Mouse (Mus musculus): ENCODE results near the gene Tent5a. TPM values are rescaled to one million over a fixed set of nuclear protein-coding genes. Genes with fewer than 3 reads are reported as not detected.

Tent5a gene
- polyA plus RNA-seq (2014; fragmentation: Nextera tagmentation; extraction: Ambion mirVana), result 8.2 and 8.7 TPM in 2 replicates

DNA sequence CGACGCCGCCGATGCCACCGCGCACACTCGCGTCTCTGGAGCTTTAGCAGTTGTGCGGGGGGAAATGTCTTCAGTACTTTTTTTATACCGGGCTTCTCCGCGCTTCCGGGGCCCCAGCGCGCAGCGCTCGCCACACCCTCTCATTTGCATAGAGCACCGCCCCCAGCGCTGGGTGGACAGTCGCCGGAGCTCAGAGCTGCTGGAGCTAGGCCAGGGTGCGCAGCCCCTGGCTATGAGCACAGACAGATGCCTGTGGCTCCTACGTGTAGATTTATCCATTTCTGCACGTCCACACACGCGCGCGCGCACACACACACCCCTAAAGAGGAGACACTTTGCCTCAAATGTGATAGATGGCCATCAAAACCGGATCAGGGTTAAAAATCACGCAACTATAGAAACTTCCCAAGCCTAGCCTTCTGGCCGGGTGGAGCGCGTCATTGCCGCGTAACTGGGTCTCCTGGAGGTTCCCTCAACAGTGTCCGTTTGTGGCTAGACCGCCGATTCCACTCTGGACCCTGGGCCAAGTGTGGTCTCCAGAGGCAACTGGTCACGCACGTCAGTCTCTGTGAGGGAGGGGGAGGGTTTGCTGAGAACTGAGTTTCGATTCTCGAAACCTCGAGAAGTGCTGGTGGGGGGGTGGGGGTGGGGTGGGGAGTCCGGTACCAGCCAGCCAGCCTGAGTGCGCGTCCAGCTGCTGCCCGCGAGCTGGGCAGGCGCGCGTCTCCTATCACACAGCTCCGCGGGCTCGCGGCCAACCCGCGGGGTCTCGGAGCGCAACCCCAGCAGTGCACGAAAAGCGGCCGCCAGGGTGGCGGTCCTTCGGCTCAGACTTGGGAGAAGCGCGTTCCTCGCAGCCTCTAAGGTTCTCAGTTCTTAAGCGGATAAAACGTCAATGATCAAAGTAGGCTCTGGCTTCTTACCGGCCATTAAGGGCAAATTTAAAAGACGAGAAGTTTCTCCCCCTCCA is at the start of gene Tent5a:
Gene Tent5a, minus strand, starts transcription at position 107 of the 970 bp plus-strand sequence.
- Histone ChIP-seq H3K36me3 (ENCODE audit: control insufficient read depth, insufficient read depth, low read length) (no peaks in the 10 kb centered on the region), H3K4me2 (peak within 1 kb of the TSS; percentile 86), H3K27me3 (ENCODE audit: control insufficient read depth, insufficient read depth, low read length) (no peaks in the 10 kb centered on the region), H3K9ac (ENCODE audit: low read depth, low read length) (peak within 1 kb of the TSS; percentile 77), H3K9me3 (replicated peaks; ENCODE audit: control insufficient read depth, low read length) (no peaks in the 10 kb centered on the region), H3K27ac (ENCODE audit: low read depth, low read length) (peak within 1 kb of the TSS; percentile 88), H3K4me1 (ENCODE audit: control insufficient read depth, insufficient read depth, low read length) (peaks cover 7% of the 10 kb centered on the region), H3K4me3 (ENCODE audit: low read depth, low read length) (peak within 1 kb of the TSS; percentile 81)
- ATAC-seq (replicated peaks; ENCODE audit: insufficient number of reproducible peaks, low FRiP score, low TSS enrichment), result peak; percentile 88
- WGBS (ENCODE audit: insufficient replicate concordance), result under 1% methylated on average over 71 of the region's 72 CpGs

DNA sequence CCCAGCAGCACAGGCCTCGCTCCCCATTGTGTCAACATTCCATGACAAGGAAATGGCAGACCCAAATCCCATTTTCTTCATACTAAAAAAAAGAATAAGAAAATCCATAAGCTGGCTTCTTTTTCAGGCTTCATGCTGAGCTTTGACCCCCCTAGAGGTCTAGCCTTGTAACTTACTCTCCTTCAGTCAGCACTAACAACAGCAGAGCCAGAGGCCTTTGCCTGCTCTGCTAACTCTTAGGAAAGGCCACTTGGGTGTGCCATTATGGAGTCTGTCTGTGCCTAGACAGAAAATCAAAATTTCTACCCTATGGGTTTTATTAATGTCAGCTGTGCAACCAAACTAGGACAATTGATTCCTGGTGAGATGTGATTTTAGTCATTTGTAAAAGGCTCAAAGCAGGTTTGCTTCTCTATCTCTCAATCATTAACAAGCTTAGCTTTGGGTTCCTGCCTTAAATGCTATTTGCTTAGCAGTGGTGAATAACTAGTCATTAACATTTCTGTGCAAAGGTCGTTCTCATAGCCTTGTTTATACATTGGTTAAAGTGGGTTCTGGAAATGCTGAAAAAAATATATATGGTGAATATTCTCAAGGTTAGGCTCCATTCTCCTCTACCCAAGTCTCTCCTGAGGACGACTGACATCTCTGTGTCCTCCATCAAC is 49.6 kb upstream of the Tent5a start:
- Histone ChIP-seq H3K4me1 (ENCODE audit: control insufficient read depth, insufficient read depth, low read length) (no peaks in the 10 kb centered on the region), H3K36me3 (ENCODE audit: control insufficient read depth, insufficient read depth, low read length) (no peaks in the 10 kb centered on the region), H3K9ac (ENCODE audit: low read depth, low read length) (no peak overlapping the region), H3K27ac (ENCODE audit: low read depth, low read length) (no peak overlapping the region), H3K27me3 (ENCODE audit: control insufficient read depth, insufficient read depth, low read length) (no peaks in the 10 kb centered on the region), H3K4me2 (no peak overlapping the region), H3K4me3 (ENCODE audit: low read depth, low read length) (no peak overlapping the region), H3K9me3 (replicated peaks; ENCODE audit: control insufficient read depth, low read length) (no peaks in the 10 kb centered on the region)
- 78% methylated on average over 3 of the region's 3 CpGs for WGBS (ENCODE audit: insufficient replicate concordance)
- ATAC-seq (replicated peaks; ENCODE audit: insufficient number of reproducible peaks, low FRiP score, low TSS enrichment), result no peak

DNA sequence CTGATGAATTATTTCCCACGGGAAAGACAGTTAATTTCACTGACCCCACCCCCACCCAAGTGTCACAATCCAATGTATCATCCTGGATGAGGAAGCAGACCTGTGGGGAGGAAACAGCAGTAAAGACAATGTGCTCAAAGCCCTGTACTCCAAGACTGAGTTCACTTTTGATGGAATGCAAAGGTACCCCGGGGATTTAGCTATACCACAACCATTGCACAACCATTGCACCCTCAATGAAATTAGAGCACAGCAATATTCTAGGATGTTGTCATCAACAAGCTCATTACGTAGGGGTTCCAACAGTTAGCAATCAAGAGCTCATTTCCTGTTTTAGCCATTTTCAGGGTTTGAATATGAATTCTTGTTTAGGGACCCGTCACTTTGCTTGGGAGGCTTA is 48.0 kb upstream of the Tent5a start:
- Histone ChIP-seq H3K27me3 (ENCODE audit: control insufficient read depth, insufficient read depth, low read length) (no peaks in the 10 kb centered on the region), H3K4me3 (ENCODE audit: low read depth, low read length) (no peak overlapping the region), H3K27ac (ENCODE audit: low read depth, low read length) (no peak overlapping the region), H3K9ac (ENCODE audit: low read depth, low read length) (no peak overlapping the region), H3K36me3 (ENCODE audit: control insufficient read depth, insufficient read depth, low read length) (no peaks in the 10 kb centered on the region), H3K4me2 (no peak overlapping the region), H3K9me3 (replicated peaks; ENCODE audit: control insufficient read depth, low read length) (no peaks in the 10 kb centered on the region), H3K4me1 (ENCODE audit: control insufficient read depth, insufficient read depth, low read length) (no peaks in the 10 kb centered on the region)
- ATAC-seq (replicated peaks; ENCODE audit: insufficient number of reproducible peaks, low FRiP score, low TSS enrichment), result no peak
- 73% methylated on average over 4 of the region's 4 CpGs for WGBS (ENCODE audit: insufficient replicate concordance)

DNA sequence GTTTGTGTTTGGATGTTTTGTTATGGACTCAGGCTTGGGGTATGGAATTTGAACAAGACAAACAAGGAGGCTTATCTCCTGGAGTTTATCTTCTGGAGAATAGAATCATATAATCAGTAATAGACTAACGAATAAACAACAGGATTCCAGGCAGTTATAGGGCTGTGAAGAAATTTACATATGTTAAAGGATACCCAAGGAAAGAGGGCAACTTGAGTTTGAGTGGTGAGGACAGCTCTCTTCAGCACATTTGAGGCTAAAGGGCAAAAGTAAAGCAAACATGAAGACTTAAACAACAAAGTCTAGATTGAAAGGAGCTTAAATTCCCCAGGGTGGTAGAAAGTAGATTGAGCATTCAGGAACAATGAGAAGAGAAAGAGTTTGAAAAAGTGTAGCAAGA is 44.9 kb upstream of the Tent5a start:
- Histone ChIP-seq H3K9ac (ENCODE audit: low read depth, low read length) (no peak overlapping the region), H3K4me2 (no peak overlapping the region), H3K27me3 (ENCODE audit: control insufficient read depth, insufficient read depth, low read length) (no peaks in the 10 kb centered on the region), H3K4me3 (ENCODE audit: low read depth, low read length) (no peak overlapping the region), H3K36me3 (ENCODE audit: control insufficient read depth, insufficient read depth, low read length) (no peaks in the 10 kb centered on the region), H3K4me1 (ENCODE audit: control insufficient read depth, insufficient read depth, low read length) (no peaks in the 10 kb centered on the region), H3K9me3 (replicated peaks; ENCODE audit: control insufficient read depth, low read length) (no peaks in the 10 kb centered on the region), H3K27ac (ENCODE audit: low read depth, low read length) (no peak overlapping the region)
- ATAC-seq (replicated peaks; ENCODE audit: insufficient number of reproducible peaks, low FRiP score, low TSS enrichment), result no peak
- 49% methylated on average over 1 of the region's 1 CpGs for WGBS (ENCODE audit: insufficient replicate concordance)

DNA sequence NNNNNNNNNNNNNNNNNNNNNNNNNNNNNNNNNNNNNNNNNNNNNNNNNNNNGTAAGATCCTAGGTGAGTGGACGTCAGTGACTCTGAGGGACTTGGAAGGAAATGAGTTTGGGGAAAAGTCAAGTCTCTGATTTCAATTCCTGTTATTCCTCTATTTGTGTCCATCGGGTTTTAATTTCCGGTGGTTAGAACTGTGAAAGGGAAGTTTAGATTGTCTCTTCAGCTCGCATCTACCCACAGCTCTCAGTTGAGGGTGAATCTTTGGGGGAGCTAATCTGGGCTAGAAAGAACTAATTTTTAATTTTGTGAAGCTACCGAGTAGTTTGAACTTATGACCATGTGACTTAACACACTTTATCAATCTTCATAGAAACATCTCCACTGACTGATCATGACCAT is 42.4 kb upstream of the Tent5a start:
- H3K4me3 ChIP-seq (ENCODE audit: low read depth, low read length), result no peak overlapping the region
- no peaks in the 10 kb centered on the region for H3K9me3 ChIP-seq (replicated peaks; ENCODE audit: control insufficient read depth, low read length)
- no peaks in the 10 kb centered on the region for H3K4me1 ChIP-seq (ENCODE audit: control insufficient read depth, insufficient read depth, low read length)
- no peak overlapping the region for H3K9ac ChIP-seq (ENCODE audit: low read depth, low read length)
- 84% methylated on average over 5 of the region's 5 CpGs for WGBS (ENCODE audit: insufficient replicate concordance)
- H3K27me3 ChIP-seq (ENCODE audit: control insufficient read depth, insufficient read depth, low read length), result no peaks in the 10 kb centered on the region
- ATAC-seq (replicated peaks; ENCODE audit: insufficient number of reproducible peaks, low FRiP score, low TSS enrichment), result no peak
- H3K4me2 ChIP-seq, result no peak overlapping the region
- no peaks in the 10 kb centered on the region for H3K36me3 ChIP-seq (ENCODE audit: control insufficient read depth, insufficient read depth, low read length)
- H3K27ac ChIP-seq (ENCODE audit: low read depth, low read length), result no peak overlapping the region

DNA sequence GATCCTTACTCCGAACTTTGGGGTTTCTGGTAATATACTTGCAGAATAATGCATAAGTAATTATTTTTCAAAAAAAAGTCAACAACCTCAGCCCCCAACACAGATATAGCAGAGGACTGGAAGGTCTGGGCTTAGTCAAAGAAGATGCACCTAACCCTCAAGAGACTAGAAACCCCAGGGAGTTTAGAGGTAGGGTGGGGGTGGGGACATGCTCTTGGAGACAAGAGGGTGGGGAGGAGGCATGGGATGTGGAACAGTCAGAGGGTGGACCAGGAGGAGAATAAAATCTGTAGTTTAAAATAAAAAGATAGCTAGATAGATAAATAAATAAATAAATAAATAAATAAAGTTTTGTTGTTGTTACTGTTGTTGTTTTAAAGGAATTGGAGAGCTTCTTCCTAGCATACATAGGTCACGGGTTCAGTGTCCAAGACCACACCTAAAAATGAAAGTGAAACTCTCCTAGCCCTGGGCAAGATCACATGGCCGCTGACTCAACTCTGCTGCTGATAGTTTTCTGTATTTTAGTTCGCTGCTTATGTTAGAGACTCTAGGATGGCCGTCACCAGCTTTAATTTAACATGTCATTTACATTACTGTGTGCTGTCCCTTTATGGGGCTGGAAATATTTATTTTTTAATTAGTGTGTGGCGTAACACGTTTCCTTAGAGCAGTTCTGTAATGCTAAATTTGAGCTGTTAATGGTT is 30.2 kb upstream of the Tent5a start:
- no peak for ATAC-seq (replicated peaks; ENCODE audit: insufficient number of reproducible peaks, low FRiP score, low TSS enrichment)
- H3K36me3 ChIP-seq (ENCODE audit: control insufficient read depth, insufficient read depth, low read length), result no peaks in the 10 kb centered on the region
- H3K27me3 ChIP-seq (ENCODE audit: control insufficient read depth, insufficient read depth, low read length), result no peaks in the 10 kb centered on the region
- no peak overlapping the region for H3K4me2 ChIP-seq
- H3K27ac ChIP-seq (ENCODE audit: low read depth, low read length), result no peak overlapping the region
- no peaks in the 10 kb centered on the region for H3K4me1 ChIP-seq (ENCODE audit: control insufficient read depth, insufficient read depth, low read length)
- 84% methylated on average over 7 of the region's 7 CpGs for whole genome bisulfite sequencing (ENCODE audit: insufficient replicate concordance)
- no peaks in the 10 kb centered on the region for H3K9me3 ChIP-seq (replicated peaks; ENCODE audit: control insufficient read depth, low read length)
- H3K4me3 ChIP-seq (ENCODE audit: low read depth, low read length), result no peak overlapping the region
- H3K9ac ChIP-seq (ENCODE audit: low read depth, low read length), result no peak overlapping the region

DNA sequence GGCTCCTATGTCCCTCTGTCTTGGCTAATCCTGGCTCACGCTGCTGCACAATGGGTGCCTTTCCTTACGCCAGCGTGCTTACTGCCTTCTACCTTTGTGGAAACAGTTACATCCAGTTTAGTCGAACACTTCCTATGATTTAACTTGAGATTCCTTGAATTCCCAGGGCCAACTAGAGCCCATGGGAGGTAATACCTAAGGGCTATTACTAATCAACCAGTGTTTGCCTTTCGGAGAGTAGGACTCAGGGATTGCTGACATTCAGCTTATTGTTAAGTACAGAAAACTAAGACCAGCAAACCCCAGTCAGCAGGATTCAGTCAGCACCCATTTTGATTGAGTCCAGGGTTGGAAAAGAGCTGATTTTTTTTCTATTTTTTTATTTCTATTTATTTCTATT is 28.4 kb upstream of the Tent5a start:
- Histone ChIP-seq H3K9me3 (replicated peaks; ENCODE audit: control insufficient read depth, low read length) (no peaks in the 10 kb centered on the region), H3K4me3 (ENCODE audit: low read depth, low read length) (no peak overlapping the region), H3K36me3 (ENCODE audit: control insufficient read depth, insufficient read depth, low read length) (no peaks in the 10 kb centered on the region), H3K4me1 (ENCODE audit: control insufficient read depth, insufficient read depth, low read length) (no peaks in the 10 kb centered on the region), H3K27ac (ENCODE audit: low read depth, low read length) (no peak overlapping the region), H3K27me3 (ENCODE audit: control insufficient read depth, insufficient read depth, low read length) (no peaks in the 10 kb centered on the region), H3K9ac (ENCODE audit: low read depth, low read length) (no peak overlapping the region), H3K4me2 (no peak overlapping the region)
- ATAC-seq (replicated peaks; ENCODE audit: insufficient number of reproducible peaks, low FRiP score, low TSS enrichment), result no peak
- 81% methylated on average over 5 of the region's 5 CpGs for WGBS (ENCODE audit: insufficient replicate concordance)

DNA sequence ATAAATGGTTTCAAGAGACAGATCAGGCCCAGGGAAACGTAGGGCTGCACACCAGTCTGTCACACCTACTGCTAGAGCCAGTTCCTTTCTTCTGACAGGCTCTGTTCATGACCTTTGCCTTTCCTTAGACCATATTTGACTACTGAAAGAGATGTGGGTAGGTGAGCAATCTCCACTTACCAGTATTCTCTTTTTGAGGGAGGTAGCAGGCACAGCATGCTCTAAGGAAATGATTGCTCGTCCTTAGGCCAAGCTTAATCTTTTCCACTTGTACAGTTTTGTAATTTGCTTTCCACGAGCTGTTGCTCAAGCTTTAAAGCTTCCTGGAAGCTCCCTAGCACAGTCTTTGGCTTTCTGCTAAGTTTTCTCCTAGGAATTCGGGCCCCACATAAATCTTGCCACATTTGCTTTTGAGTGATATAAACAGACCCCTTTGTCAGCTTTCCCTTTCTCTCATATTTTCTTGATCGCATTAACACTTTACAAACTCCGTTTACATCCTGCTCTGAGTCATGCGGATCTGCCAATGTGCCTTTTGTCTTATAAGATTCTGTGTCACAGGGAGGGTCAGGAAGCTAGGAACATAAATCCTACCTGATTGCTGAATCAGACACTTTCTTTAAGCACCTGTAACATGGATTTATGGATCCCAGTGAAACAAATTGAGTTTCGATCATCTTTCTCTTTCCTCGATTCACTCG is 20.8 kb upstream of the Tent5a start:
- Histone ChIP-seq H3K27ac (ENCODE audit: low read depth, low read length) (no peak overlapping the region), H3K4me2 (no peak overlapping the region), H3K4me1 (ENCODE audit: control insufficient read depth, insufficient read depth, low read length) (no peaks in the 10 kb centered on the region), H3K36me3 (ENCODE audit: control insufficient read depth, insufficient read depth, low read length) (no peaks in the 10 kb centered on the region), H3K9me3 (replicated peaks; ENCODE audit: control insufficient read depth, low read length) (no peaks in the 10 kb centered on the region), H3K4me3 (ENCODE audit: low read depth, low read length) (no peak overlapping the region), H3K9ac (ENCODE audit: low read depth, low read length) (no peak overlapping the region), H3K27me3 (ENCODE audit: control insufficient read depth, insufficient read depth, low read length) (no peaks in the 10 kb centered on the region)
- 78% methylated on average over 10 of the region's 10 CpGs for WGBS (ENCODE audit: insufficient replicate concordance)
- no peak for ATAC-seq (replicated peaks; ENCODE audit: insufficient number of reproducible peaks, low FRiP score, low TSS enrichment)
